In genomic region chr14:31684343-31685040, GRCm38 (mm10) we compare ENCODE assay signal across 21 mouse cellular contexts. TPM values are rescaled to one million over a fixed set of nuclear protein-coding genes. Genes with fewer than 3 reads are reported as not detected.
A peak's percentile ranks its signal among the peaks of the same experiment; 100 is the strongest.
DNase-seq lines count a peak whose midpoint lies in the region; ATAC-seq and TF ChIP-seq lines count a peak whose summit lies in the region.
"Had no signal": no experiment of that assay in that cellular context is flagged by ENCODE, and none has a peak within 500 bp of the region (broad histone marks: within the 10 kb centered on the region; RNA-seq: fewer than 3 reads in every experiment).

No protein-coding gene starts in this region.

- 0 out of 2 replicates have a peak, but pooled peaks have one; percentile 15 for ATAC-seq in liver, embryonic 12.5 days
- peak; percentile 72 for ATAC-seq in CD4-positive, CD25-positive, alpha-beta regulatory T cell, adult 4 months
- peak; percentile 36; the same call in 1 of the 2 replicates for ATAC-seq in megakaryocyte progenitor cell, adult 5-6 weeks (replicated peaks; ENCODE audit: poor library complexity)
- no peak for ATAC-seq in frontal cortex, adult (ENCODE audit: low TSS enrichment)
- ATAC-seq: Patski had no signal

- no peak overlapping the region for H3K9ac ChIP-seq in liver, embryonic 12.5 days
- H3K9ac ChIP-seq: hindbrain, embryonic 13.5 days; liver, embryonic 15.5 days; stomach, embryonic 15.5 days had no signal

- no peak for TF ChIP-seq CTCF in embryonic fibroblast, embryonic 13.5 days (IDR thresholded peaks at IDR 0.05; ENCODE audit: borderline replicate concordance, insufficient read depth, low read length)

- no peak overlapping the region for H3K4me2 ChIP-seq in liver, embryonic 12.5 days
- H3K4me2 ChIP-seq: heart, embryonic 11.5 days; hindbrain, embryonic 13.5 days; stomach, embryonic 15.5 days had no signal

- no peaks in the 10 kb centered on the region for H3K36me3 ChIP-seq in liver, embryonic 12.5 days
- H3K36me3 ChIP-seq: hindbrain, embryonic 13.5 days; liver, embryonic 15.5 days; stomach, embryonic 15.5 days had no signal

- peaks cover 22% of the 10 kb centered on the region for H3K4me1 ChIP-seq in liver, embryonic 12.5 days
- H3K4me1 ChIP-seq in embryonic fibroblast, embryonic 13.5 days (ENCODE audit: control insufficient read depth, insufficient read depth, low read length): no peaks in the 10 kb centered on the region
- H3K4me1 ChIP-seq: hindbrain, embryonic 13.5 days had no signal

- H3K27me3 ChIP-seq in liver, embryonic 12.5 days (replicated peaks): no peaks in the 10 kb centered on the region
- H3K27me3 ChIP-seq: hindbrain, embryonic 13.5 days; liver, embryonic 15.5 days; Patski; stomach, embryonic 15.5 days had no signal

- WGBS in liver, embryonic 12.5 days (ENCODE audit: insufficient replicate concordance): 17% methylated on average over 7 of the region's 7 CpGs

- no peak for TF ChIP-seq POLR2A in embryonic fibroblast, embryonic 13.5 days (IDR thresholded peaks at IDR 0.05; ENCODE audit: low read depth, low read length)

- 0 out of 2 replicates have a peak overlapping the region, but pooled peaks have one; percentile 16 for H3K27ac ChIP-seq in liver, embryonic 12.5 days
- peak overlapping the region; percentile 27; the same call in 1 of the 2 replicates for H3K27ac ChIP-seq in embryonic fibroblast, embryonic 13.5 days (ENCODE audit: insufficient read depth, low read length)
- H3K27ac ChIP-seq: hindbrain, embryonic 13.5 days; stomach, embryonic 15.5 days had no signal

- no peak overlapping the region for H3K4me3 ChIP-seq in liver, embryonic 12.5 days
- H3K4me3 ChIP-seq in embryonic fibroblast, embryonic 13.5 days (ENCODE audit: insufficient read depth, low read length): no peak overlapping the region
- H3K4me3 ChIP-seq: erythroblast, embryonic 14.5 days; hindbrain, embryonic 13.5 days; liver, embryonic 15.5 days; myocyte; stomach, embryonic 15.5 days had no signal

- DNase-seq in liver: no peak
- no peak for DNase-seq in layer of hippocampus, adult 11-12 months (ENCODE audit: low spot score)
- no peak for DNase-seq in frontal cortex, postnatal 25 days (ENCODE audit: low spot score in 2 of 2)
- DNase-seq: adrenal gland, adult 2 months; B cell, adult 2 months; kidney, adult 8-10 months had no signal

- H3K9me3 ChIP-seq in liver, embryonic 12.5 days (replicated peaks): no peaks in the 10 kb centered on the region
- H3K9me3 ChIP-seq: hindbrain, embryonic 13.5 days; liver, embryonic 15.5 days; stomach, embryonic 15.5 days had no signal

RNA-seq across cellular contexts. Expression of gene Hacl1, which starts 43.4 kb away (rescaled TPM):
- 7.4 and 9.8 TPM in 2 replicates for polyA plus RNA-seq in liver, embryonic 12.5 days (2016; fragmentation: Nextera tagmentation; extraction: Ambion mirVana)
- polyA plus RNA-seq in CD4-positive, CD25-positive, alpha-beta regulatory T cell, adult 4 months (2017; shearing (Covaris generic)): 10 to 100 TPM; 33.3 to 37.9 TPM
- polyA plus RNA-seq in embryonic fibroblast, embryonic 13.5 days (2011; ENCODE audit: insufficient read length, low read depth, missing spikeins): 11.0 and 11.5 TPM in 2 replicates
- total RNA-seq in megakaryocyte progenitor cell, adult 5-6 weeks (2015): 13.3 and 18.9 TPM in 2 replicates
- 34.8 and 35.6 TPM in 2 replicates for total RNA-seq in megakaryocyte progenitor cell, adult 5-6 weeks (2017)

RNA-seq across cellular contexts. Expression of gene Btd, which starts 43.7 kb away (rescaled TPM):
- polyA plus RNA-seq in liver, embryonic 12.5 days (2016; fragmentation: Nextera tagmentation; extraction: Ambion mirVana): 8.8 and 9.6 TPM in 2 replicates
- polyA plus RNA-seq in CD4-positive, CD25-positive, alpha-beta regulatory T cell, adult 4 months (2017; shearing (Covaris generic)): 10 to 100 TPM; 27.1 to 29.5 TPM
- 13.6 and 15.8 TPM in 2 replicates for polyA plus RNA-seq in embryonic fibroblast, embryonic 13.5 days (2011; ENCODE audit: insufficient read length, low read depth, missing spikeins)
- 14.7 and 15.6 TPM in 2 replicates for total RNA-seq in megakaryocyte progenitor cell, adult 5-6 weeks (2015)
- 8.1 and 14.3 TPM in 2 replicates for total RNA-seq in megakaryocyte progenitor cell, adult 5-6 weeks (2017)

RNA-seq across cellular contexts. Expression of gene Gm49387, which starts 43.8 kb away (rescaled TPM):
- polyA plus RNA-seq in liver, embryonic 12.5 days (2016; fragmentation: Nextera tagmentation; extraction: Ambion mirVana): 0.37 and 1.3 TPM in 2 replicates
- polyA plus RNA-seq in CD4-positive, CD25-positive, alpha-beta regulatory T cell, adult 4 months (2017; shearing (Covaris generic)): under 1 TPM in 1 of 2 experiments, not detected in 1; 0.62 TPM
- not detected in 2 replicates for polyA plus RNA-seq in embryonic fibroblast, embryonic 13.5 days (2011; ENCODE audit: insufficient read length, low read depth, missing spikeins)
- not detected in 2 replicates for total RNA-seq in megakaryocyte progenitor cell, adult 5-6 weeks (2015)
- total RNA-seq in megakaryocyte progenitor cell, adult 5-6 weeks (2017): not detected in 2 replicates
- total RNA-seq: layer of hippocampus, adult 8-10 months; left cerebral cortex, postnatal 14 days had no signal
- polyA plus RNA-seq: adrenal gland, adult 2 months; cortical plate, adult 2 months; erythroblast, embryonic 14.5 days; myocyte; stomach, embryonic 15.5 days had no signal
